Mouse (Mus musculus) ES-CJ7 (cell line): ENCODE measurements at regions not wholly inside any gene's neighbourhood (a gene's known extent, or its start where the extent isn't known, plus 50 kb on each side); places are given as distances from the start of the nearest gene placed in this dataset.

Source experiments
- DNase-seq: peaks from one replicate; pipeline ENCODE4 v3.0.0; 2011; ENCODE audit warnings: low read depth, low spot score

DNA sequence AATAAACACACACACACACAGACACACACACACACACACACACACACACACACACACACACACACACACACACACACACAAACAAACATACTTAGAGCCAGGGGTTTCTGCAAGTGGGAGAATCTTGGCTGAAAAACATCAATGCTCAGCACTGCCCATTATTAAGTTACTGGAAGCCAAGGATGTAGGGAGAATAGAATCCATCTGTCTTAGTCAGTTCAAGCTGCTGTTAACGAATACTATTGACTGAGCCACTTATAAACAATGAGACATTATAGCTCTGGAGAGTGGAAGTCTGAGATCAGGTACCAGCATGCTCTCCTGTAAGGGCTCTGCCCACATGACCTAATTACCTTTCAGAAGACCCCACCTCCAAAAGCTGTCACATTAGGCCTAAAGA is 87.4 kb downstream of the Fam174b start:
- no peak for DNase-seq

DNA sequence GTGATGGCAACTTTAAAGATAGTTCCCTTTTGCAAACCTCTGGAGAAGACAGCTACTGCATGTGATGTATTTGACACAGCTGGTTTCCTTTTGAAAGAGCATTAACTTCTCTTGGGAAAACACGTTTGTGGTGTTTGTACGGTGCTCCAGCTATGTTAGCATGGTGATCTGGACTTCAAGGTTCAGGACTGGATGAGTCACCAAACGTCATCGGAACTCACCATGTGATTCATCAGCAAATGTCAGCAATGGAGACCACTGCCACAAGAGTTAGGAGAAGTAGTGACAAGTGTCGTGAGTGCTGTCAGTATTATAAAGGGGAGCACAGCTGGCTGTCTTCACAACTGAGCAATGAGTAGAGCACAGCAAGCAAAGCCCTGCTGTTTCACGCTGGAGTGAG is 90.5 kb downstream of the Fam174b start:
- no peak for DNase-seq

DNA sequence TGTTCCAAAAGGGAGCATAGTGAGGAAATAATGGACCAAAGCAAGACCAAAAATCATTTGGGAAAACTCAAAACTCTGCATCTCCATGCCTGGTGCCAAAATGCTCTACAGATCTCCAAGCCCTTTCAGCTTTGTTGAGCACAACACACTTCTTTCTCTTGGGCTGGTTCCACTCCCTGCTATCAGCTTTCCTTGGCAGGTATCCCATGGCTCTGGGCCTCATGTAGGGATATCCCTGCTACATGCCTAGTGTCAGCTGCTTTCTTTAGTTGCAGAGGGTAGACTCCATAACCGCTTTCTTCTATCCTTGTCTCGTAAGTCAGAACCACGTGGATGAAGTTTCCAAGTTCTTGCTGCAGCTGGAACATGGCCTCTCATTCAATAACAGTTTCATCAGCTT is 100.3 kb downstream of the Fam174b start:
- DNase-seq: no peak

DNA sequence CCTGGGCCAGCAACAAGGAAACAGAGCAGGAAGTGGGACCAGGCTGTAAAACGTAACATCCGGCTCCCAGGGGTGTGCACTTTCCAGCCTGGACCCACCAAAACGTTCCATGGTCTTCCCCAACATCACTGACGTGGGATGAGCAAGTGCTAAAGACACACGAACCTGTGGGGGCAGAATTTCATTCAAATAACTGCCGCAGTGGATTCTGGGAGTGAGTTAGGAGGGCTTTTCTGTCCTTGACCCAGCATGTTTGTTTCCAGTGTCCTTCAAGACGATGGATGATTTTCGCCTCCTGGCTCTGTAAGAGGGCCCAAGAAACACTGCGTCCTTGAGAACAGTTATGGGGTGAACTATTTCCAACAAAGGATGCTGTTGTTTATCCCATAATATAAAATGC is 112.1 kb downstream of the Fam174b start:
- DNase-seq: peak; percentile 45

DNA sequence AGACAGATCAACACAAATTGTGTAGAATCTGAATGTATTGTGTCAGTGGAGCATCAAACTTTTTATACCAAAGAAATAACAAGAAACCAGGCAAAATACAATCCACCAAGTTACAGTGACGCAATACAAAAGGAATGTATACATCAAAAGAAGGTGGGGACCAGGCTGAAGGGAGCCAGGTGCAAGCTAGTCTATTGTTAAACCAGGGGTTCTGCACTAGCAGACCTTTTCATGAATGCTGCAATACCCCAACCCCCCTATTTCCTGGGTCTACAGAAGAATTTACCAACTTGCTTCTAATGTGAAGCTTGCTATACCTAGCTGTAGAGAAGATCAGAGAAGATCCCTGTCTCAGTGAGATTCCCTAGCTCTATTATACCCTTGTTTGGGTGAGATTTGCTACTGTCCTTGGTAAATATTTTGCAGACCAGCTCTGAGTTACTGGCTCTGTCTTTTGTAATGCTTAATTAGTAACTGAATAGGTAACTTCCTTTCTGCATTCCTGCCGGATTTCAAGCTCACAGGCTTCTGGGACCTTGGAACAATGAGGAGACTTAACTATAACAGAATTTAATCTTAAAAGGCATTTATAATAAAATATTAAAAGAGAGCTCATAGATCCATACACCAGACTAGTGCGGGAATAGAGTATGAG is 113.3 kb downstream of the Fam174b start:
- peak; percentile 55 for DNase-seq

DNA sequence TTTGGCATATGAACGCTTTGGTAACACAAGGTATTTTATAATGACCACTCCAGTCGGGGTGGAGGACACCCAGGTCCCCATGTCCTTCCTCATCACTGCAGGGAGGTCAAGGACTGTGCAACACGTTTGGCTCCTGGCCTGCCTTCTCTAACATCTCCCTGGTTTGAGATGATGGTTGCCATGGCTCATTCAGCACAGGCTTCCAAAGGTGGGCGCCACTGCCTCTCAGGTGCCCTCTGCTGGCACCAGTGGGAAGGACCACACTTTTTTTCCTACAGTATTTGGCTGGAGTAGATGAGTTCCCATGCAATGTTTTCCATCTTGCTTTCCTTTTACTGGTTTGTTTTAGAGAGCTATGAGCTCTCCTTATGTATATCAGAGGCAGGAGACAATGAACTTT is 115.4 kb downstream of the Fam174b start:
- DNase-seq: peak; percentile 52

DNA sequence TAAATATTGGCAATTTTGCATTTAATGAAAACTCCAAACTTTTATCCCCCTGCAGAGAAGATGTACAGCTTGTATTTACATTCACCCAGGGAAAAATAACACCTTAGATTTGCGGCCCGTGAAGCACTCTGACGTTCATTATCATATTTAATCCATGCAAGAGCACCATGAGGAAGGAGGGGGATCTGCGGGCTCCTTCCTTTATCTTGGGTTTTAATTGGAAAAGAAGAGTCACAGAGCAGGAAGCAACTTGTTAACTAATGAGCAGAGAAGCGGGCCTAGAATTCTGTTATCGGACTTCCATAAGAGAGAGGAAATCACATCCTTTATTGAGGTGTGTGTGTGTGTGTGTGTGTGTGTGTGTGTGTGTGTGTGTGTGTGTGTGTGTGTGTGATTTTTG is 116.8 kb downstream of the Fam174b start:
- no peak for DNase-seq

DNA sequence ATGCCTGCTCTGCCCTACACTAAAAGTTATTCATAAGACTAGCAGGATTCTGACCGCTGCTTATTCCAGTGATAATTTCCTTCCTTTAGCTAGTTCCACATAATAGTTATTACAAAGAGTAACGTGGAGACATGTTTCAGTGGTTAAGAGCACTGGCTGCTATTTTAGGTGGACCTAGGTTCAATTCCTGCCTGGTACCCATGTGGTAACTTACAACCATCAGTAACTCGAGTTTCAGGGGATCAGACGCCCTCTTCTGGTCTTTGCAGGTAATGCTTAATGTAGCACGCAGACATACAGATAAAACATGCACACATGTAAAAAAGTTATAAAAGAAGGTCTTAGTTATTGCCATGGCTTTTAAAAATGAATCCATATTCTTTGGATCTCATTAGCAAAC is 125.0 kb downstream of the Fam174b start:
- DNase-seq: peak; percentile 55

DNA sequence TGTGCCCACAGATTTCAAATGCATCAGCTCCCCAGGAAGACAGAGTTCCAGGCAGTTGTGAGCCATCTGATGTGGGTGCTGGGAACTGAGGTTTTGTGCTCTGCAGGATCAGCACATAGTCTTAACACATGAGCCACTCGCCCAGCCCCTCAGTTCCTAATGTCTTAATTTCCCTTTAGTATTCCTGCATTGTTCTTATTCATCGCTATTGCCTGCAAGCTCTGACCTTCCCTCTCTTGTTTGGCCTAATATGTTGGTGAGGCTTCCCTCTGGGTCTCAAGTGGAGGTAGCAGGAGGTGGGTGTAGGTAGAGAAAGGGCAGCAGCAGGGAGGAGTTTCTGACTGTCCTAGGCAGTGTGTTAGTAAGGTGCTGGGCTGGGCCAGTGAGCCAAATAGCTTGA is 132.1 kb downstream of the Fam174b start:
- peak; percentile 27 for DNase-seq

DNA sequence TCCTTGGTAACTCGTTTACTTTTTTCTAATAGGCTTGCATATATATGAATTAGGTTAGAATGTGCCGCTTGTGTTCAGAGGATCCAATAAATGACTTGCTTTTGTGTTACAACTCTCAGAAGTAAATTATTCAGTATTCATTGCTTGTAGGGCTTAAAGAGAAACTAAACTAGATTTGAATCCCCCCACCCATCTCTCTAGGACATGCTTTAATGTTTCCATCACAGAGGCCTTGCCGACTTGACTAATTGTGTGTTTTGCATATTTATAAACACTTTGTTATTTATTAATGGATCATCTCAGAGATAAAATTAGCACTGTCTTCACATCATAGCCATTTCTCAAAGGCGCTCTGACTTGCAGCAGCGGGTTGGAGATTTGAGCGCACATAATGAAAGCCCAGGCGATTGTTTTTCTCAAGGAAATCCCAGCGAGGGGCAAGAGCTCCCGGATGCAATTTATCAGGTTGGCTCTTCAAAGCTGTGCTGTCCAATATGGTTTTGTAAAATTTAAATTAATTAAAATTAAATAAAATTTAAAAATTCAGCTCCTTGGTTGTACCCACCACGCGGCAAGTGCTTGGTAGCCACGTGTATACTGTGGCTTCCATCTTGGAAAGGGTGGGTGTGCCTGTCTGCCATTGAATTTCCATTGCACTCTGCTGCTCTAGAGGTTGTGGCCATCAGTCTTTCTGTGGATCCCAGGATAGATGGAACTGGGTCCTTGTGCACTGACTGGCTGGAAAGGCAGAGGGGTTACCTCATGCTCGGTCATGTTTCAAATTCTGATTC is 132.0 kb downstream of the St8sia2 start:
- no peak for DNase-seq

DNA sequence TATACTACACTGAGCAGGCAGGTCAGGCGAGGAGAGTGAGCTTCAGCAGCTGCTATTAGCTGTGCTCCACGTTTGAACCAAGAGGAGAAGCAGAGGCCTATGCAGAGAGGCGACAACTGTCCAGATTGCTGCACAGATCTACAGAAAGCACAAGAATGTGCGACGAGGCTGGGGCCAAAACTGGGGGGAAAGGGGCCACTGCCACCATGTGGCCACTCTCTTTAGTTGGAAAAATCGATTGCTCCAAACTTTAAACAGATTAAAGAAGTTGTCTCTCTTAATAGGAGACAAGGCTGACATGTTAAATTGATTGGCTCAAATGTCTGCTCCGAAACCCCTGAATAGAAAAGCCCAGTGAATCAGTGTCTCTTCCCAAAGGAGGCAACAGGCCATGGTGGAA is 127.3 kb downstream of the St8sia2 start:
- DNase-seq: no peak
